Mouse (Mus musculus) limb, embryonic 15.5 days (tissue): ENCODE results near the gene Zfp420. TPM values are rescaled to one million over a fixed set of nuclear protein-coding genes. Genes with fewer than 3 reads are reported as not detected.
A peak's percentile ranks its signal among the peaks of the same experiment; 100 is the strongest.

Experiments
- ATAC-seq: fragments of 200-750 bp; cut with Nextera tagmentation; 2 replicates; pipeline ENCODE4 v1.8.0; 2017; ENCODE audit warnings: low read depth, moderate TSS enrichment; ENCODE audit not compliant: insufficient number of reproducible peaks, low FRiP score, low TSS enrichment
- H3K27ac ChIP-seq: fragments of 300-500 bp; sonication (generic); 2 replicates; pipeline ENCODE4 v1.5.1; 2015; ENCODE audit warnings: moderate library complexity, mild to moderate bottlenecking, inconsistent platforms
- H3K27me3 ChIP-seq: fragments of 300-500 bp; sonication (generic); 2 replicates; pipeline ENCODE4 v1.6.1; 2015; ENCODE audit warnings: inconsistent platforms
- H3K36me3 ChIP-seq: fragments of 300-500 bp; sonication (generic); 2 replicates; pipeline ENCODE4 v1.6.1; 2015; ENCODE audit warnings: inconsistent platforms
- H3K4me1 ChIP-seq: fragments of 300-500 bp; sonication (generic); 2 replicates; pipeline ENCODE4 v1.6.1; 2015; ENCODE audit warnings: inconsistent platforms
- H3K4me2 ChIP-seq: fragments of 300-500 bp; sonication (generic); 2 replicates; pipeline ENCODE4 v1.6.1; 2015; ENCODE audit warnings: mild to moderate bottlenecking, inconsistent platforms
- H3K4me3 ChIP-seq: fragments of 300-500 bp; sonication (generic); 2 replicates; pipeline ENCODE4 v1.5.1; 2015; ENCODE audit warnings: mild to moderate bottlenecking, inconsistent platforms
- H3K9ac ChIP-seq: fragments of 300-500 bp; sonication (generic); 2 replicates; pipeline ENCODE4 v1.6.1; 2015; ENCODE audit warnings: inconsistent platforms
- H3K9me3 ChIP-seq: fragments of 300-500 bp; sonication (generic); 2 replicates; pipeline ENCODE4 v1.6.1; 2016; ENCODE audit warnings: inconsistent platforms
- WGBS: fragments of 180-500 bp; shearing (Covaris S2); methylation state at CpG from one replicate; pipeline ENCODE4 v1.1.7; 2015; 5-methylcytosine and 5-hydroxymethylcytosine counted together
- polyA plus RNA-seq: library from polyadenylated mRNA; unstranded; fragments of >200 nt; fragmentation: Nextera tagmentation; extraction: Ambion mirVana; gene quantifications from 2 replicates; pipeline ENCODE4 v1.2.1, GENCODE M21; 2015

Gene Zfp420
- polyA plus RNA-seq, 1 experiment from 2014 or later: 7.6 TPM

GRCm38 (mm10) chr7:29905966-29906681, 46.3 kb downstream of the Zfp420 start, which contains the start of gene Zfp27:
Gene Zfp27 (minus strand): TSS chr7:29906572.
- Histone ChIP-seq H3K4me1 (peaks cover 18% of the 10 kb centered on the region), H3K27ac (peak within 1 kb of the TSS; percentile 97), H3K4me3 (peak within 1 kb of the TSS; percentile 57), H3K36me3 (peaks cover 21% of the 10 kb centered on the region), H3K27me3 (no peaks in the 10 kb centered on the region), H3K9ac (peak within 1 kb of the TSS; percentile 65), H3K4me2 (peak within 1 kb of the TSS; percentile 63), H3K9me3 (no peaks in the 10 kb centered on the region)
- under 1% methylated on average over 22 of the region's 22 CpGs for WGBS
- ATAC-seq: peak; percentile 67

GRCm38 (mm10) chr7:29906682-29907058, 46.9 kb downstream of the Zfp420 start:
- Histone ChIP-seq H3K4me2 (peak overlapping the region; percentile 63), H3K4me1 (peaks cover 18% of the 10 kb centered on the region), H3K9me3 (no peaks in the 10 kb centered on the region), H3K4me3 (peak overlapping the region; percentile 57), H3K27ac (peak overlapping the region; percentile 97), H3K27me3 (no peaks in the 10 kb centered on the region), H3K9ac (no peak overlapping the region), H3K36me3 (peaks cover 23% of the 10 kb centered on the region)
- no peak for ATAC-seq
- WGBS: 30% methylated on average over 8 of the region's 8 CpGs

- 87% methylated on average over 5 of the region's 5 CpGs for WGBS
- no peaks in the 10 kb centered on the region for H3K9me3 ChIP-seq
- H3K36me3 ChIP-seq: peaks cover 28% of the 10 kb centered on the region
- peak overlapping the region; percentile 97 for H3K27ac ChIP-seq
- no peak overlapping the region for H3K9ac ChIP-seq
- no peak overlapping the region for H3K4me2 ChIP-seq
- H3K4me1 ChIP-seq: peaks cover 18% of the 10 kb centered on the region
- ATAC-seq: no peak
- peak overlapping the region; percentile 57 for H3K4me3 ChIP-seq
- no peaks in the 10 kb centered on the region for H3K27me3 ChIP-seq
These were observed 47.4 kb downstream of the Zfp420 start for GRCm38 (mm10) chr7:29907206-29907605.

GRCm38 (mm10) chr7:29908130-29908950, 48.6 kb downstream of the Zfp420 start, which contains the start of gene Zfp383:
Gene Zfp383 (plus strand): TSS chr7:29908223.
- no peaks in the 10 kb centered on the region for H3K9me3 ChIP-seq
- H3K27me3 ChIP-seq: no peaks in the 10 kb centered on the region
- peak within 1 kb of the TSS; percentile 64 for H3K4me3 ChIP-seq
- WGBS: under 1% methylated on average over 33 of the region's 33 CpGs
- H3K4me1 ChIP-seq: peaks cover 18% of the 10 kb centered on the region
- H3K9ac ChIP-seq: peak within 1 kb of the TSS; percentile 64
- H3K27ac ChIP-seq: peak within 1 kb of the TSS; percentile 97
- peaks cover 33% of the 10 kb centered on the region for H3K36me3 ChIP-seq
- peak; percentile 87 for ATAC-seq
- peak within 1 kb of the TSS; percentile 45 for H3K4me2 ChIP-seq

- no peak for ATAC-seq
- no peak overlapping the region for H3K27ac ChIP-seq
- H3K9ac ChIP-seq: no peak overlapping the region
- peak overlapping the region; percentile 64; the same call in 1 of the 2 replicates for H3K4me3 ChIP-seq
- H3K36me3 ChIP-seq: peaks cover 47% of the 10 kb centered on the region
- no peaks in the 10 kb centered on the region for H3K27me3 ChIP-seq
- H3K9me3 ChIP-seq: no peaks in the 10 kb centered on the region
- H3K4me1 ChIP-seq: peaks cover 18% of the 10 kb centered on the region
- WGBS: 72% methylated on average over 2 of the region's 2 CpGs
- peak overlapping the region; percentile 45; the same call in 1 of the 2 replicates for H3K4me2 ChIP-seq
These were observed 50.5 kb downstream of the Zfp420 start for GRCm38 (mm10) chr7:29910252-29910651.

GRCm38 (mm10) chr7:29912172-29912571, 52.4 kb downstream of the Zfp420 start:
- Histone ChIP-seq H3K4me2 (no peak overlapping the region), H3K9me3 (no peaks in the 10 kb centered on the region), H3K36me3 (peaks cover 61% of the 10 kb centered on the region), H3K27me3 (no peaks in the 10 kb centered on the region), H3K9ac (no peak overlapping the region), H3K27ac (no peak overlapping the region), H3K4me1 (peaks cover 12% of the 10 kb centered on the region), H3K4me3 (no peak overlapping the region)
- 95% methylated on average over 13 of the region's 13 CpGs for WGBS
- no peak for ATAC-seq

- Histone ChIP-seq H3K9ac (no peak overlapping the region), H3K27ac (peak overlapping the region; percentile 47; the same call in 1 of the 2 replicates), H3K36me3 (peaks cover 42% of the 10 kb centered on the region), H3K27me3 (no peaks in the 10 kb centered on the region), H3K4me2 (no peak overlapping the region), H3K9me3 (no peaks in the 10 kb centered on the region), H3K4me3 (no peak overlapping the region), H3K4me1 (no peaks in the 10 kb centered on the region)
- 55% methylated on average over 6 of the region's 6 CpGs for WGBS
- ATAC-seq: no peak
These were observed 57.7 kb downstream of the Zfp420 start for GRCm38 (mm10) chr7:29917371-29918061.

GRCm38 (mm10) chr7:29918062-29918453, 58.3 kb downstream of the Zfp420 start:
- no peak overlapping the region for H3K4me2 ChIP-seq
- no peak for ATAC-seq
- H3K36me3 ChIP-seq: peaks cover 39% of the 10 kb centered on the region
- no peak overlapping the region for H3K4me3 ChIP-seq
- no peaks in the 10 kb centered on the region for H3K27me3 ChIP-seq
- no peak overlapping the region for H3K9ac ChIP-seq
- H3K27ac ChIP-seq: peak overlapping the region; percentile 47; the same call in 1 of the 2 replicates
- no peaks in the 10 kb centered on the region for H3K4me1 ChIP-seq
- WGBS: 76% methylated on average over 4 of the region's 4 CpGs
- H3K9me3 ChIP-seq: no peaks in the 10 kb centered on the region

GRCm38 (mm10) chr7:29921439-29922093, 61.8 kb downstream of the Zfp420 start:
- H3K36me3 ChIP-seq: peaks cover 9% of the 10 kb centered on the region
- no peak for ATAC-seq
- H3K9ac ChIP-seq: no peak overlapping the region
- H3K9me3 ChIP-seq: no peaks in the 10 kb centered on the region
- H3K4me1 ChIP-seq: no peaks in the 10 kb centered on the region
- no peak overlapping the region for H3K27ac ChIP-seq
- no peak overlapping the region for H3K4me3 ChIP-seq
- H3K27me3 ChIP-seq: no peaks in the 10 kb centered on the region
- no peak overlapping the region for H3K4me2 ChIP-seq
- 79% methylated on average over 6 of the region's 6 CpGs for WGBS

GRCm38 (mm10) chr7:29922780-29923179, 63.0 kb downstream of the Zfp420 start:
- 41% methylated on average over 2 of the region's 2 CpGs for WGBS
- ATAC-seq: no peak
- Histone ChIP-seq H3K4me2 (no peak overlapping the region), H3K27me3 (no peaks in the 10 kb centered on the region), H3K27ac (no peak overlapping the region), H3K9me3 (no peaks in the 10 kb centered on the region), H3K4me3 (no peak overlapping the region), H3K36me3 (no peaks in the 10 kb centered on the region; the same call in 1 of the 2 replicates), H3K9ac (no peak overlapping the region), H3K4me1 (no peaks in the 10 kb centered on the region)
